Mouse (Mus musculus) intestine, embryonic 16.5 days (tissue): ENCODE measurements around the gene Defb20. TPM values are rescaled to one million over a fixed set of nuclear protein-coding genes. Genes with fewer than 3 reads are reported as not detected.
"Not testable (repeated sequence)": the region's sequence is repeated elsewhere in the genome, so short reads cannot be mapped to it uniquely, and the experiment has no call there.

Source experiments
- ATAC-seq: fragments of 200-750 bp; cut with Nextera tagmentation; 2 replicates; pipeline ENCODE4 v1.8.0; 2017; ENCODE audit warnings: moderate TSS enrichment, moderate library complexity
- H3K27ac ChIP-seq: fragments of 300-500 bp; sonication (generic); 2 replicates; pipeline ENCODE4 v1.5.1; 2014; ENCODE audit warnings: mild to moderate bottlenecking, low read length
- H3K27me3 ChIP-seq: fragments of 300-500 bp; sonication (generic); replicated peaks from 2 replicates; pipeline ENCODE4 v1.6.1; 2014; ENCODE audit warnings: low read length, control low read depth, mixed read lengths; ENCODE audit not compliant: control insufficient read depth, insufficient read depth
- H3K36me3 ChIP-seq: fragments of 300-500 bp; sonication (generic); 2 replicates; pipeline ENCODE4 v1.6.1; 2014; ENCODE audit warnings: low read length, control low read depth; ENCODE audit not compliant: control insufficient read depth, insufficient read depth
- H3K4me1 ChIP-seq: fragments of 300-500 bp; sonication (generic); 2 replicates; pipeline ENCODE4 v1.6.1; 2014; ENCODE audit warnings: low read length, control low read depth, mixed read lengths; ENCODE audit not compliant: control insufficient read depth, insufficient read depth
- H3K4me2 ChIP-seq: fragments of 300-500 bp; sonication (generic); 2 replicates; pipeline ENCODE4 v1.6.1; 2014; ENCODE audit warnings: low read depth, low read length, control low read depth
- H3K4me3 ChIP-seq: fragments of 300-500 bp; sonication (generic); 2 replicates; pipeline ENCODE4 v1.5.1; 2014; ENCODE audit warnings: mild to moderate bottlenecking, low read length
- H3K9ac ChIP-seq: fragments of 300-500 bp; sonication (generic); 2 replicates; pipeline ENCODE4 v1.6.1; 2014; ENCODE audit warnings: low read depth, low read length
- H3K9me3 ChIP-seq: fragments of 300-500 bp; sonication (generic); 2 replicates; pipeline ENCODE4 v1.6.1; 2016; ENCODE audit warnings: low read length, control low read depth; ENCODE audit not compliant: control insufficient read depth
- WGBS: fragments of 180-500 bp; shearing (Covaris S2); extraction: QIAGEN DNeasy Blood & Tissue Kit; methylation state at CpG from one replicate; pipeline ENCODE4 v1.1.7; 2014; 5-methylcytosine and 5-hydroxymethylcytosine counted together
- polyA plus RNA-seq: library from polyadenylated mRNA; unstranded; fragments of >200 nt; fragmentation: Nextera tagmentation; extraction: Ambion mirVana; gene quantifications from 2 replicates; pipeline ENCODE4 v1.2.1, GENCODE M21; 2015

The Defb20 gene
- polyA plus RNA-seq, result not detected in 2 replicates

GRCm38 (mm10) chr2:152476763-152477162, at the start of gene Defb20:
TSS of gene Defb20 (plus strand) at chr2:152477063.
- no peak within 1 kb of the TSS for H3K4me3 ChIP-seq
- H3K4me2 ChIP-seq, result no peak within 1 kb of the TSS
- 51% methylated on average over 2 of the region's 2 CpGs for WGBS
- no peak within 1 kb of the TSS for H3K27ac ChIP-seq
- H3K4me1 ChIP-seq, result no peaks in the 10 kb centered on the region
- H3K27me3 ChIP-seq, result no peaks in the 10 kb centered on the region
- H3K9me3 ChIP-seq, result no peaks in the 10 kb centered on the region
- H3K36me3 ChIP-seq, result no peaks in the 10 kb centered on the region
- no peak for ATAC-seq
- H3K9ac ChIP-seq, result no peak within 1 kb of the TSS

DNA sequence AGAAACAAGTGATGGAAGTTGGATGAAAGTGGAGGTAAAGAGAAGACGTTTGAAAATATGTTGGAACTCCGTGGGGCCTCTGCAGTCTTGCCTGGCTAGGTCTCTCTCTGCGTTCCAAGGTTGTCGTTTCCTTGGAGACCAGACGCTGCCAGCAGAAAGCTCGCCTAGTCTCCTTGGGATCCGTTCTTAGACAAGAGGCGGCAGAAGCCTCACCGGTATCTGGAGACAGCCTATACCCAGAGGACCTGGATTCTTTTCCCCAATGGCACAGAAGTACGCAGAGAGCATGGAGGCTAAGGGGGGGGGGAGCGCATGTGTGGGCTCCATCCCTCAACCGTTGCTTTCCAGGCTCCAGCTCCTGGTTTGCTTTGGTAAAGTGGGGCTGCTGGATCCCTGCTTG, 49.4 kb upstream of the Defb20 start:
- Histone ChIP-seq H3K9ac (no peak overlapping the region), H3K4me1 (no peaks in the 10 kb centered on the region), H3K27me3 (no peaks in the 10 kb centered on the region), H3K4me3 (peak overlapping the region; percentile 6; the same call in 1 of the 2 replicates), H3K27ac (no peak overlapping the region), H3K4me2 (no peak overlapping the region), H3K9me3 (no peaks in the 10 kb centered on the region), H3K36me3 (no peaks in the 10 kb centered on the region)
- ATAC-seq, result no peak
- 9% methylated on average over 12 of the region's 12 CpGs for WGBS

GRCm38 (mm10) chr2:152428481-152428880, 48.4 kb upstream of the Defb20 start:
- H3K4me3 ChIP-seq, H3K27me3 ChIP-seq, H3K9ac ChIP-seq, H3K4me2 ChIP-seq, H3K9me3 ChIP-seq, H3K36me3 ChIP-seq, H3K4me1 ChIP-seq, ATAC-seq, H3K27ac ChIP-seq: not testable (repeated sequence)
- WGBS, result 75% methylated on average over 2 of the region's 2 CpGs

DNA sequence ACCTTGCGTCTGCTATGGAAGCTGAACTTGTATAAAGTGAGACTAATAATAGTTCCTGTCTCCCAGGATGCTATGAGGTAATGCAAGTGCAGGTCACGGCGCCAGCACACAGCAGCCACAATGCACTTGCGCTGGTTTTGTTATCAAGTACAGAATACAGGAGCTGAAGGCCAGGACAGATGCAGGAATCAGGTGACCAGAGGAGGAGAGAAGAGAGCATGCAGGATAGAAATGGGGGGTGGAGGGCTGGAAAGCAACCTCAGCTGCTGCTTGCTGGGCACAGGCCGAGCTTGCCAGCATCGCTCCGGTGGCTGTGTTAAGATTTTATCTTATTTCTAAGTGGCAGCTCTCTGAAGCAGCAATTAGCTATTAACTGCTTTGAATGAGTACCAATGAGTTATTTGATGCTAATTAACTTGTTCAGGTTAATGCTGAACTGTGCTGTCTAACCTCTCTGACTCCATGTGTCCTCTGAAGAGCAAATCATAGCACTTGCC, 40.4 kb upstream of the Defb20 start:
- ATAC-seq, result no peak

DNA sequence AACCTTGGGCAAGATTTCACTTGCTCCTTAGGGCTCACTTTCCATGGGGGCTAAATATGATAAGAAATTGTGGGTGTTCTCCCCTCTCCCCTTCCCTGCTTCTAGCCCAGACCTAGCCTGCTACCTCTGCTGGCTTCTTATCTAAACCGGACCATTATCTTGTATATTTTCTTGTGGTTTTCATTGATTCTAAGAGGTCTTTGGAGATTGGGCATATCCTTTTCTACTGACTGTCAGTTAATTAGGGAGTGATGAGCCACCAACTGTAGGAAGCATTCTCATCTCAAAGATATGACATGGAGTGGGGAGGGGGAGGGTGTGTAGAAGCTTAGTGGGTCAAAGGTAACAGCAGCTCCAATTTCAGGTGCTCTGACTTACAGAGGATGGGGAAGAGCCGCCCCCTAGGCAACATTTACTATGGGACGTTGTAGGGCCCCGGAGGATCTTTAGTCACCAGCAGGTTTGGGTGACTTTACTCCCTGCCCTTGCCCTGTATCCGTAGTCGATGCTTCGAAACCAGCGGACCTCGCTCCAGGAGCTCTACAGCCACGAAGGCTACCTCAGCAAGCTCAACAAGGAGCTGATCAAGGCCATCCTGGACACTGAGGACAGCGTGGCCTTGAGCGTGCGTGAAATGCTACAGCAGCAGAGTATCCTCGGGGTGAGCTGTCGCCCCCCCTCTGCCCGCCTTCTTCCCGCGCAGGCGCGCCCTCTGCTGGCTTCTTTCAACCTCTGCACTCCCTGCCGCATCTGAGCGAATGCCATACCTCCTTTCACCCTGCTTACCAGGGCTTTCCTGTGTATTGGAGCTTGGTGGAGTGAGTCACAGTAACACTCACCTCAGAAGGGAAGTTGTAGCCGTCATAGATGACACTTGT, 39.6 kb upstream of the Defb20 start:
- Histone ChIP-seq H3K4me2 (peak overlapping the region; percentile 64), H3K9me3 (no peaks in the 10 kb centered on the region), H3K27me3 (no peaks in the 10 kb centered on the region), H3K27ac (no peak overlapping the region), H3K36me3 (no peaks in the 10 kb centered on the region), H3K9ac (peak overlapping the region; percentile 64), H3K4me3 (peak overlapping the region; percentile 41), H3K4me1 (peaks cover 4% of the 10 kb centered on the region; the same call in 1 of the 2 replicates)
- WGBS, result 4% methylated on average over 23 of the region's 23 CpGs
- peak; percentile 82 for ATAC-seq

More for the DNA sequence above, 40.4 kb upstream of the Defb20 start:
- Histone ChIP-seq H3K27me3 (no peaks in the 10 kb centered on the region), H3K9me3 (no peaks in the 10 kb centered on the region), H3K9ac (no peak overlapping the region), H3K4me3 (no peak overlapping the region), H3K4me1 (peaks cover 4% of the 10 kb centered on the region; the same call in 1 of the 2 replicates), H3K4me2 (no peak overlapping the region), H3K27ac (no peak overlapping the region), H3K36me3 (no peaks in the 10 kb centered on the region)
- 76% methylated on average over 7 of the region's 7 CpGs for WGBS

- H3K4me3 ChIP-seq, result no peak overlapping the region
- H3K4me2 ChIP-seq, result no peak overlapping the region
- H3K36me3 ChIP-seq, result no peaks in the 10 kb centered on the region
- ATAC-seq, result no peak
- no peaks in the 10 kb centered on the region for H3K9me3 ChIP-seq
- H3K27ac ChIP-seq, result no peak overlapping the region
- 59% methylated on average over 1 of the region's 1 CpGs for WGBS
- peaks cover 4% of the 10 kb centered on the region; the same call in 1 of the 2 replicates for H3K4me1 ChIP-seq
- H3K27me3 ChIP-seq, result no peaks in the 10 kb centered on the region
- no peak overlapping the region for H3K9ac ChIP-seq
These were observed 37.9 kb upstream of the Defb20 start for GRCm38 (mm10) chr2:152438963-152439362.

- no peak overlapping the region for H3K9ac ChIP-seq
- no peak for ATAC-seq
- 73% methylated on average over 2 of the region's 2 CpGs for WGBS
- H3K4me2 ChIP-seq, result no peak overlapping the region
- no peaks in the 10 kb centered on the region for H3K9me3 ChIP-seq
- no peaks in the 10 kb centered on the region for H3K27me3 ChIP-seq
- H3K36me3 ChIP-seq, result no peaks in the 10 kb centered on the region
- peaks cover 4% of the 10 kb centered on the region; the same call in 1 of the 2 replicates for H3K4me1 ChIP-seq
- no peak overlapping the region for H3K4me3 ChIP-seq
- H3K27ac ChIP-seq, result no peak overlapping the region
These were observed 37.0 kb upstream of the Defb20 start for GRCm38 (mm10) chr2:152439833-152440232.

GRCm38 (mm10) chr2:152442322-152442721, 34.5 kb upstream of the Defb20 start:
- H3K4me3 ChIP-seq, result no peak overlapping the region
- H3K27ac ChIP-seq, result no peak overlapping the region
- no peak overlapping the region for H3K4me2 ChIP-seq
- no peak overlapping the region for H3K9ac ChIP-seq
- no peaks in the 10 kb centered on the region for H3K36me3 ChIP-seq
- 82% methylated on average over 4 of the region's 4 CpGs for WGBS
- H3K9me3 ChIP-seq, result no peaks in the 10 kb centered on the region
- H3K4me1 ChIP-seq, result peaks cover 1% of the 10 kb centered on the region; the same call in 1 of the 2 replicates
- no peak for ATAC-seq
- H3K27me3 ChIP-seq, result no peaks in the 10 kb centered on the region

DNA sequence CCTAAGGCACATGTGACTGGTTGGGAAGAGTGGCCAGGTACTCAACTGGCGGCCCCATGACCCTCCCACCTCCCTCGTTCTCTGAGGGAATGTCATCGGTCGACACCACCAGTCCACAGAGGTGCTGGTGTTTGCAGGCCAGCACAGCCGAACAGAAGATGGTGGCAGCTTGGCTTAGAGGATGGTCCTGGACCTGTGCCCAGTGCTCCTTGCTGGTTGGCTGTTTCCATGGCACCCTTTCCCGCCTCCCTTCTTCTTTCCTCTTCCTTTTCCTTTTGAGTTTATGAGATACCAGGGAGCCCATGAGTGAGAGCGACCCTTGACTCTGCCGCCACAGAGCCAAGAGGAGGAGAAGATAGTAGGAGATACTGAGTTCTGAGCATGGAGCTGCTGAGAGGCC, 33.6 kb upstream of the Defb20 start:
- Histone ChIP-seq H3K4me3 (no peak overlapping the region), H3K9ac (no peak overlapping the region), H3K4me1 (no peaks in the 10 kb centered on the region), H3K4me2 (no peak overlapping the region), H3K9me3 (no peaks in the 10 kb centered on the region), H3K27me3 (no peaks in the 10 kb centered on the region), H3K27ac (no peak overlapping the region), H3K36me3 (no peaks in the 10 kb centered on the region)
- 84% methylated on average over 8 of the region's 8 CpGs for WGBS
- no peak for ATAC-seq
